Mouse (Mus musculus) hindbrain, postnatal 0 days (tissue): ENCODE data around the gene Bard1. TPM values are rescaled to one million over a fixed set of nuclear protein-coding genes. Genes with fewer than 3 reads are reported as not detected.

Experiments
- ATAC-seq: fragments of 200-750 bp; cut with Nextera tagmentation; 2 replicates; pipeline ENCODE4 v1.8.0; 2017; ENCODE audit warnings: mild to moderate bottlenecking, moderate TSS enrichment, moderate library complexity
- DNase-seq: peaks from one replicate; pipeline ENCODE4 v3.0.0-alpha.2; 2015; ENCODE audit warnings: low spot score
- H3K27ac ChIP-seq: fragments of 300-500 bp; sonication (generic); 2 replicates; pipeline ENCODE4 v1.5.1; 2014; ENCODE audit warnings: mild to moderate bottlenecking
- H3K27me3 ChIP-seq: fragments of 300-500 bp; sonication (generic); 2 replicates; pipeline ENCODE4 v1.6.1; 2014; ENCODE audit warnings: low read length, mixed read lengths; ENCODE audit not compliant: insufficient read depth
- H3K36me3 ChIP-seq: fragments of 300-500 bp; sonication (generic); 2 replicates; pipeline ENCODE4 v1.6.1; 2014; ENCODE audit warnings: low read length, mixed read lengths; ENCODE audit not compliant: insufficient read depth
- H3K4me1 ChIP-seq: fragments of 300-500 bp; sonication (generic); 2 replicates; pipeline ENCODE4 v1.6.1; 2014; ENCODE audit warnings: antibody characterized with exemption, low read length, mixed read lengths; ENCODE audit not compliant: insufficient read depth
- H3K4me2 ChIP-seq: fragments of 300-500 bp; sonication (generic); 2 replicates; pipeline ENCODE4 v1.6.1; 2014; ENCODE audit warnings: low read depth, mild to moderate bottlenecking, low read length, moderate library complexity, mixed read lengths
- H3K4me3 ChIP-seq: fragments of 300-500 bp; sonication (generic); 2 replicates; pipeline ENCODE4 v1.5.1; 2014; ENCODE audit warnings: low read length
- H3K9ac ChIP-seq: fragments of 300-500 bp; sonication (generic); replicated peaks from 2 replicates; pipeline ENCODE4 v1.6.1; 2014; ENCODE audit warnings: mild to moderate bottlenecking, low read length, moderate library complexity, mixed read lengths
- H3K9me3 ChIP-seq: fragments of 300-500 bp; sonication (generic); 2 replicates; pipeline ENCODE4 v1.6.1; 2016; ENCODE audit warnings: low read length, mixed read lengths
- CTCF ChIP-seq: IDR thresholded peaks from 2 replicates; pipeline ENCODE4 v1.5.1; 2016; ENCODE audit warnings: antibody characterized with exemption, control low read depth, low read depth
- WGBS: fragments of 180-500 bp; shearing (Covaris S2); extraction: QIAGEN DNeasy Blood & Tissue Kit; methylation state at CpG from one replicate; pipeline ENCODE4 v1.1.7; 2014; 5-methylcytosine and 5-hydroxymethylcytosine counted together
- polyA plus RNA-seq: library from polyadenylated mRNA; unstranded; fragments of >200 nt; fragmentation: Nextera tagmentation; extraction: Ambion mirVana; gene quantifications from 2 replicates; pipeline ENCODE4 v1.2.1, GENCODE M21; 2015
- total RNA-seq: library from RNA; depleted of rRNA; stranded (reverse); fragments of >200 nt; gene quantifications from 2 replicates; pipeline ENCODE4 v1.2.3, GENCODE M21; 2014

The Bard1 gene
- total and polyA plus RNA-seq, 2 experiments from 2014 or later = 0.79 to 1.9 TPM

DNA sequence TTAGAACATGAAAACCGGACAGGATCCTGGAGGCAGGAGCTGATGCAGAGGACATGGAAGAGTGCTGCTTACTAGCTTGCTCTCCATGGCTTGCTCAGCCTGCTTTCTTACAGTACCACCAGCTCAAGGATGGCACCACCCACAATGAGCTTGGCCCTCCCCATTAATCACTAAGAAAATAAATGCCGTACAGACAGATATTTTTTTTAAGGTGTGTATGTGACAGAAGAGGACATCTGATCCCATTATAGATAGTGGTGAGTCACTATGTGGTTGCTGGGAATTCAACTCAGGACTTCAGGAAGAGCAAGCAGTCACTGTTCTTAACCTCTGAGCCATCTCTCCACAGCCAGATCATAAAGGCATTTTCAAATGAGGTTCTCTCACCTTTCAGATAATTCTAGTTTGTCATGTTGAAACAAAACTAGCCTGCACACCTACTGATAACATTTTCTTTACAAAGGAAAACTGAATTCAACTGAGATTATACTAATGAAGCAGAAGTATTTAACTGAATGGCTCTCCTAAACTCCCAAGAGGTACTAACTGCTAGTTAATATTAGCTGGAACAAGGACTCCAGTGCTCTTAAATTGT is 7.6 kb downstream of the Bard1 start:
- DNase-seq (no peak), ATAC-seq (no peak)
- WGBS = 90% methylated on average over 2 of the region's 2 CpGs
- TF ChIP-seq CTCF = no peak
- H3K9ac ChIP-seq = no peak overlapping the region
- H3K27ac ChIP-seq = no peak overlapping the region
- H3K4me3 ChIP-seq = no peak overlapping the region
- H3K36me3 ChIP-seq = no peaks in the 10 kb centered on the region
- no peaks in the 10 kb centered on the region for H3K9me3 ChIP-seq
- no peaks in the 10 kb centered on the region for H3K4me1 ChIP-seq
- no peaks in the 10 kb centered on the region for H3K27me3 ChIP-seq
- no peak overlapping the region for H3K4me2 ChIP-seq

DNA sequence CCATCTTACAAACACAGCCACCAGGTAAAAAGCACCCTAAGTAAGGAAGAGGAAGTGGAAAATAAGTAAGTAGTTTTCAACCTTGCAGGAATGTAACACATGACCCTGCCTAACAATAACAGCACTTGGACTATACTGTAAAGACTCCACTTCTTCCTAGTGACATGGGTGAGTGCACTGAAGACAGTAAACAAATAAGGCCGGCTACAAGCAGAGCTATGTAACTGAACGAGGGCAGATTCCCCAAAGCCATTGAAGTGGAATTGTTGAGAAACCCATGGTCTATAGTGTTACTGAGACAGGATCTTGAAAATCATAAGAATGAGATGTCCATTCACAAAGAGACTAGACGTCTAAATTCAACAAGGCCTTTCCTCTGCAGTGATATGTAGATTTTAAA is 27.3 kb downstream of the Bard1 start:
- Histone ChIP-seq H3K27me3 (no peaks in the 10 kb centered on the region), H3K9ac (no peak overlapping the region), H3K4me3 (no peak overlapping the region), H3K9me3 (no peaks in the 10 kb centered on the region), H3K4me2 (no peak overlapping the region), H3K27ac (no peak overlapping the region), H3K4me1 (no peaks in the 10 kb centered on the region), H3K36me3 (no peaks in the 10 kb centered on the region)
- TF ChIP-seq CTCF = no peak
- no peak for ATAC-seq
- DNase-seq = no peak
- WGBS = 62% methylated on average over 3 of the region's 3 CpGs

- Histone ChIP-seq H3K36me3 (no peaks in the 10 kb centered on the region), H3K9me3 (no peaks in the 10 kb centered on the region), H3K9ac (no peak overlapping the region), H3K4me1 (no peaks in the 10 kb centered on the region), H3K4me3 (no peak overlapping the region), H3K27me3 (no peaks in the 10 kb centered on the region), H3K27ac (no peak overlapping the region), H3K4me2 (no peak overlapping the region)
- no peak for DNase-seq
- ATAC-seq = no peak
- TF ChIP-seq CTCF = no peak
These were observed 32.2 kb downstream of the Bard1 start for GRCm38 (mm10) chr1:71070771-71071170.

- Histone ChIP-seq H3K27ac (no peak overlapping the region), H3K36me3 (no peaks in the 10 kb centered on the region), H3K27me3 (no peaks in the 10 kb centered on the region), H3K9ac (no peak overlapping the region), H3K4me3 (no peak overlapping the region), H3K9me3 (no peaks in the 10 kb centered on the region), H3K4me1 (no peaks in the 10 kb centered on the region), H3K4me2 (no peak overlapping the region)
- DNase-seq = no peak
- no peak for ATAC-seq
- 96% methylated on average over 3 of the region's 3 CpGs for WGBS
- TF ChIP-seq CTCF = no peak
These were observed 34.1 kb downstream of the Bard1 start for GRCm38 (mm10) chr1:71068728-71069304.

DNA sequence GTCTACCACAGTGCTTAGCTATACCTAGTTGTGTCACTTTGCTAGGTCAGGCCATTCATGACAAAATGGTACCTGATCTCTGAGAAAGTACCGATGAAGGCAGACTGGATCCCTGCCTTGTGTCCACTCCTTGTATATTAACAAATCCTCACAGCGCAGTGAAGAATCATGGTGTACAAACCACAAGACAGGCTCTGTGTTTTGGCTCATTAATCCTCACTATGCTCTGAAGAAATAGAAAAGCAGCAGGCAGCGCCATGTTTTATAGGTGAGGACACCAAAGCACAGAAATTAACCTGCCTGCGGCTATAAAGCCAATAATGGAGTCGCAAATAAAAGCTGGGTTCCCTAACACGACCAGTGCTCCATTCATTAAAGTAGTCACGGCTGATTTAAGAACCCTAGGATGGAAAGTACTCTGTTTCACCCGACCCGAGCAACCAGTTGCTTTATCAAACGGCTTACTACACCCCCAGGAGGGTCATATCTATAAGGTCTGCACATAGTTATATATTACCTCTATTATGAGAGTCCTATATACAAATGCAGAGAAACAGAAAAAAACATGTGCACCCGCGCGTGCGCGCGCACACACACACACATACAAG is 39.0 kb downstream of the Bard1 start:
- Histone ChIP-seq H3K4me3 (no peak overlapping the region), H3K4me1 (no peaks in the 10 kb centered on the region), H3K36me3 (no peaks in the 10 kb centered on the region), H3K4me2 (no peak overlapping the region), H3K9ac (no peak overlapping the region), H3K27ac (no peak overlapping the region), H3K9me3 (no peaks in the 10 kb centered on the region), H3K27me3 (no peaks in the 10 kb centered on the region)
- TF ChIP-seq CTCF = no peak
- no peak for ATAC-seq
- 78% methylated on average over 16 of the region's 16 CpGs for WGBS
- DNase-seq = no peak

DNA sequence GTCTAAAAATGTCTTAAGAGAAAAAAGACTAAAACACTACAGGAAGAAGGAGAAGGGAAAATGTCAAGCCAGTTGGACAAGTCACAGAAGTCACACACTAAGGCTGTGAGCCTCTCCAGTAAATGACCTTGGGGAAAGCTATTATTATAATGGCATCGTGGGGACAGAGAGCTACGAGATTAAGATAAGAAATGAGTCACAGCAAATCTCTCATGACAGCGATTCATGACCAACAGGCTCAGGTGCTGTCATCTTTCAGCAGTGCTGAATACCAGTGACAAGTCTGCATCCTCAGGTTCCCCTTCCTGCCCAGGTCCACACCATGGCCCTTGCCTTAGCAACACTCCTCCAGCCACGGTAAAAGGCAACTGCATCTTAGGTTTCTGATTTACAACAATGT is 46.8 kb downstream of the Bard1 start:
- no peaks in the 10 kb centered on the region for H3K36me3 ChIP-seq
- WGBS = 76% methylated on average over 4 of the region's 4 CpGs
- TF ChIP-seq CTCF = no peak
- no peaks in the 10 kb centered on the region for H3K27me3 ChIP-seq
- H3K4me2 ChIP-seq = no peak overlapping the region
- H3K27ac ChIP-seq = no peak overlapping the region
- H3K9me3 ChIP-seq = no peaks in the 10 kb centered on the region
- ATAC-seq = no peak
- peak; percentile 15 for DNase-seq
- no peak overlapping the region for H3K9ac ChIP-seq
- no peak overlapping the region for H3K4me3 ChIP-seq
- H3K4me1 ChIP-seq = no peaks in the 10 kb centered on the region

DNA sequence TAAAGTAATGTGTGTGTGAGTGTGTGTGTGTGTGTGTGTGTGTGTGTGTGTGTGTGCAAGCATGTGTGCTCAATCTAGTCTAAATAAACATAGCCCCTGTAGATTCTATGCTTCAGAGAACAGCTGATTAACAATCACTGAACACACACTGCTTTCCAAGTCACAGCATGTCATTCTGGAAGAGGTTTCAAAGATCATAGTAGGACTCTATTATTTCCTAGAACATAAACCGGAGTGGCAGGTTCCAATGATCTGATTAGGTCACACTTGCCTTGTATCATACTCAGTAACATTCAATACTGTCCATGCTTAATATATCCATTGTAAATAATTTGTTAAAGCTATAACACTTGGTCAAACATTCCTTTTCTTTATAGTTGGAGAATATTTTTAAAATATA is 47.5 kb downstream of the Bard1 start:
- no peak for ATAC-seq

More for the DNA sequence above, 47.5 kb downstream of the Bard1 start:
- Histone ChIP-seq H3K9ac (no peak overlapping the region), H3K27me3 (no peaks in the 10 kb centered on the region), H3K9me3 (no peaks in the 10 kb centered on the region), H3K27ac (no peak overlapping the region), H3K4me3 (no peak overlapping the region), H3K36me3 (no peaks in the 10 kb centered on the region), H3K4me2 (no peak overlapping the region), H3K4me1 (no peaks in the 10 kb centered on the region)
- WGBS = 55% methylated on average over 1 of the region's 1 CpGs
- DNase-seq = peak; percentile 11
- no peak for TF ChIP-seq CTCF
